Mouse (Mus musculus) yolk sac, embryonic 10.5 days (tissue): Measurements from ENCODE around the gene Kalrn.

Experiments used
- DNase-seq: peaks from one replicate; pipeline ENCODE4 v3.0.0-alpha.2; 2017; ENCODE audit warnings: low spot score

Gene Kalrn

DNA sequence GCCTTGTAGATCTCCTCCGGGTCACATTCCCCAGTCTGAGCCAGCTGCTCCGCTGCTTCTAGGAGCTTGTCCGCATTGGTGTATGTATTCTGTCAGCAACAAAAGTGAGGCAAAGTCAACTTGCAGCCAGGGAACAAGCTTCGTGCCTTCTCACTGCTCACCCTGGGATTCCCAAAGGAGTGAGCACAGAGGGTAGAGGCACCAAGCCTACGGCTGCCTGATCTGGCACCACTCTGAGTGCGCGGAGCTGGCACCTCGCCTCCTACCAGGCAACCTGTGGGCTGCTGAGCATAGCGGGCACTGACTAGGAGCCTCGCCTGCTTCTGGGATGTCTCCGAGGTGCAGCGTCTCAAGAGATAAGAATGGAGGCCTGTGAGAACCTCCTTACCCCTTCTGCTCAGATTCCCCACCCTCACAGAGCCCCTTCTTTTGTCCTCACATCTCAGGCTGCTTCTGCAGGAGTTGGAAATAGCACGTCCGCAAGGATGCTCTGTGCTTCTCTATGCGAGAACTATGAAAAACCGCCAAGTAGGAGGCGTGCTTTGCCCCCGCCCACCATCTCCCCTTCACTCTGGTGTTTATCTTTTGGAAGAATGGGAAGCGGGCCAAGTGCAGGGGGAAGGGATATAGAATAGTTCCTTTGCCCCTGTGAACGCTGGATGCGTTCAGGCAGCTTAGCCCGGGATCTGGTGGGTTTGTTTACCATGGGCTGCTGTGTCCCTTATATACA is 310.4 kb downstream of the Kalrn start:
- DNase-seq: peak; percentile 40

DNA sequence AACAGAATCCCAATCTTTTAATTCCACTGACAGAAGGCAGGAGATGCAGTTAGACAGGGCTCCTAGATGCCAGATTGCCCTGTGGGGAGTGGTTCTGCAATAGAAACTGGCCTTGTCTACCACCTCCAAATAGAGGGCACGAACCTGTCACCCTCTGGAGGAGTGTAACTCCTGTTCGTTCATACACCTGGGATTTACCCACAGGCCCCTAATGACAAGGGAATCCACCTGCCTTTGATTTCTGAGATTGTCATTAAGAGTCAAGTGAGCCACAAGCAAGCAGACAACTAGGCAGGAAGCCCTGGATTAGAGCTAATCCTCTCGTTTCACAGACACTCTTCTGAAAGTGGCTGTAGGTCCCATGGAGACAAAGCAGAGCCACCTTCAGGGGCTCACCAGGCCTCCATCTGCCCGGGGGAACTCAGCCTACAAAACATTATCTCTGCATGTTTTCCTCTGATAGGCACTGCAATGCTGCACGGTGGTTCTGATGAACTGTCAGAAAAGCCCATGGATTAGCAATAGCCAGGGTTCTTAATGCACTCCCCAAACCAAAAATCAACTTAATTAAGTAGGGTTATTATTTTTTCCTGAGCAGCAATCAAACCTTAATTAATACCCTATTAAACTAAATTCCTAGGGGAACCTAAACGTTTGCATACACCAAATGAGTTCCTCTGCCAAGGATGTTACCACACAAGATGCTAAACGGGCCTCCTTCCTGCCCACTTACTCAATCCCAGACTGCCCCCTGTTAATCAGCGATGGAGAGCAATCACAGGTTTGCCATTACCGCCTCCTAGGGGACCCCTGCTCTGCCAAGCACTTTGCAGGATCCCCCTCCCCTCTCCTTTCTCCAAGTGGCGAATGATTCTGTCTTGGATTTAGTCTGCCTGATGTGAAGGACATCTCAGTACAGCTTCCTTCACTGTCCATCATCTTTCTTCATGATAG is 312.1 kb downstream of the Kalrn start:
- DNase-seq: no peak

DNA sequence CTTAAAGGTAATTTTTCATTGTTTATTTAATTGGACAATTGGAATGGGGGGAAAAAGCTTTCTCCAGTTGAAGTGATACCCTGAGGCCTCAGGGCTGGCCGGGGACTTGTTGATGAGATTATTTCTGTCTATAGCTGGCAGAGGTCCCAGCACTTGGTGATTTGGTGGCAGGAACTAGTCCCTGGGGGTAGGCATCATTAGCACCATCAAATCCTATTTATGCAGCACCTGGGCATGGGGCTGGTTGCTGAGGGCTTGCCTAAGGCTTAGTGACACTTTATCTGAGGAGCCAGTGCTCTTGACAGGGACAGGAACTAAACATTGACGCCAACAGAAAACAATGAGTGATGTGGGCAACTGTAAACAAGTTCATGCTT is 318.7 kb downstream of the Kalrn start:
- DNase-seq: no peak

DNA sequence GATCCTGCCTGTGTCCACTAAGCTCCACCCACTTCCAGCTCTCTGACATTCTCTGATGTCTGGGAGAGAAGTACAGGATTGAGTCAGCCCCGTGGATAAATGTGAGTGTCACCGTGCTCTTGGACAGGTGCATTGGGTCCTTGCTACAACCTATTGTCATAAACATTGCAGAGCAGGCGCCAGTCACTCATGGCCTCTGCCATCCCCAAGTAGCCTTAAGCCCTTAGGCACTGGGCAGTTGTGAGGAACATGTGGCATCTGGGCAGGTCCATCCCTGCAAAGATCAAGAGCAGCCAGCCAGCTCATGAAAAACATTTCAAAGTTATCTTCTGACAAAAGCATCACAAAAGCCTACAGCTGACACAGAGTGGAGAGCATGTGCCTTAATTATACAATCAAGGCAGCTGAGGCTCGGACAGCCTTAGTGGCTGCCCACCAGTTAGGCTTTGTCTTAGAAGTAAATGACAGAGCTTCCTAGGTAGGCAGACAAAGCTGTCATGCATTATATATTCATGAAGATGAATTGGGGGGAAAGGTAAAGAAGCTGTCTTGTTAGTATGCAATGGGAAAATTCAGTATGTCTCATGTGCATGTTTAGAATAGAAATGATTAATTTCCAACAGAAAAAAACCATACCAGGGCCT is 319.2 kb downstream of the Kalrn start:
- no peak for DNase-seq

DNA sequence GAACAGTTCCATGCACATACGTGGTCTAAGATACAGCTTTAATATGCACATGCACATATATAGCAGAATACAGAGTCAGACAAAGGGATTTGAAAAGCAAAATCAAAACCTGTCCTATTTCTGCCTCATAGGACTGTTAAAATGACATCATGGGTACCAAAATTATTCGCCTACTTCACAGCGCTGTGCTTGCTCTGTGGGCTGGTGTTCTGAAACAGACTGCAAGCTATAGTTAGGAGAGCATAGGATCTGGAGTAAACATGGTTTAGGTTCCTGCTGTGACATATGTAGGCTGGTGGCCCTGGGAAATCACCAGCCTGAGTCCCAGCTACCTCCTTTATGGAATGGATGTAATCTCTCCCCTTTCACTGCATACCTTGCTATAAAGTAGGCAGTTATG is 320.7 kb downstream of the Kalrn start:
- no peak for DNase-seq

DNA sequence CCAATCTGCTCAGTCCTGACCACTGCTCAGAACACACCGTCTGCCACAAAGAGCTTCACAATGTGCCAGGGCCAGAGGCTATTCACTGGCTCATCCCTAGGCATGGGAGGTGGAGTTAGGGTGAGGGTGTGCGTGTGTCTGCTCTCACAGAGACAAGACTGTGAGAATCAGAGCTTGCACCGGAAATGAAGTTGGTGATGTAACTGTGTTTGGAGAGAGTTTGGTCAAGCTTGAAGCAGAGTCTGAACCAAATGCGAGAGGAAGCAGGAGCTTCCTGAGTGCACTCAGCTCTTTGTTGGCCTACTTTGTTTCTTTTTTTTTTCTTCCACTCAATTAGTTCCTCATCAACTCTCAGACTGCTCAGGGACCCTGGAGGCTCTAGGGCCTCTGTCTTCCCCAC is 325.1 kb downstream of the Kalrn start:
- DNase-seq: no peak

DNA sequence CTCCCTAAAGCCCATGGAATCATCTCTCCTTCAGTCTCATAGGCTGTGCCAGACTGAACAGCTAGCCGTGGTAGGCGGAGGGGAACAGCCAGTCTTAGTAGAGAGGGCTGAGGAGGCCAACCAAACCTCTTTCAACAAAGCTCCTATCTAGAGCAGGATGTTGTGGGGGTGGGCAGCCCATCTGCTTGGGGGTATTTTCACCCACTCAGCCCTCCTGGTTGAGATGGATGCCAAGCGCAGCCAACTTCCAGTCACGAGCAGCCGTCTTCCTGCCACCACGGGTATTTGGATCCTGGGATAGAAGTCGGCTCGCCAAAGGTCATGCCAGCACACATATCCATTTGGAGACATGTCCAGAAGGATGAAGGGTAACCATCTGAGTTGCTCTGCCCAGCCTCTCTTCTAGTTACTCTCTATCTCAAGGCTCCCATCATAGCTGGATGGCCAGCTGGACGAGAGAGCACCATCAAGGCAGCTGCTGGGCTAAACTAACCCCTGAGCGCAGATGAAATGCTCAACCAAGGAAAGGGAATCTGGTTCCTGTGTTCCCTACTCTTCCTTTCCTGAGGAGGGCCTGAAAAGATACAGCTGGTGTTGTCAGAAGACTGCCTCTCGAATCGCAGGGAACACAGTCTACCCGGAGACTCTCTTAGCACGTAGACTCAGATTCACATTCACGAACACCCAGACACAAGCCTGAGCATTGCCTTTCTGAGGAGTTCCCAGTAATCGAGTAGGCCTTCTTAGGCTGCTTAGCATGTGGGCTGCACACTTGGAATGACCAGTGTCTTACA is 331.2 kb downstream of the Kalrn start:
- DNase-seq: no peak

DNA sequence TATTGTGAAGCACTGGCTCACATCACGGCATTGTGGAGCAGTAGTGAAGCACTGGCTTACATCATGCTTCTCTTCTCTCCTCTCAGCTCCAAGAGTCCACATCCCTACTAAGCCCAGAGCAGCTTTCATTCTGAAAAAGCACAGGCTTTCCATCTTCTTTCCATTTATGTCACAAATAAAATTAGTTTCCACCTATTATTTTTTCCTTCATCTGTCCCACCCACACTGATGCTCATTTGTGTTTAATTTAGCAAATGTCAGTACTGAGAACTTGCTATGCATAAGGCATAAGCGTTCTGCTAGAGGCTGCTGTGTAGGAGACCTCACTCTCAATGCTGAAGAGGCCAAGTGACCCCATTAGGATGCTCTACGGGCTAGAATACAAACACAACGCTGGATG is 333.7 kb downstream of the Kalrn start:
- no peak for DNase-seq

DNA sequence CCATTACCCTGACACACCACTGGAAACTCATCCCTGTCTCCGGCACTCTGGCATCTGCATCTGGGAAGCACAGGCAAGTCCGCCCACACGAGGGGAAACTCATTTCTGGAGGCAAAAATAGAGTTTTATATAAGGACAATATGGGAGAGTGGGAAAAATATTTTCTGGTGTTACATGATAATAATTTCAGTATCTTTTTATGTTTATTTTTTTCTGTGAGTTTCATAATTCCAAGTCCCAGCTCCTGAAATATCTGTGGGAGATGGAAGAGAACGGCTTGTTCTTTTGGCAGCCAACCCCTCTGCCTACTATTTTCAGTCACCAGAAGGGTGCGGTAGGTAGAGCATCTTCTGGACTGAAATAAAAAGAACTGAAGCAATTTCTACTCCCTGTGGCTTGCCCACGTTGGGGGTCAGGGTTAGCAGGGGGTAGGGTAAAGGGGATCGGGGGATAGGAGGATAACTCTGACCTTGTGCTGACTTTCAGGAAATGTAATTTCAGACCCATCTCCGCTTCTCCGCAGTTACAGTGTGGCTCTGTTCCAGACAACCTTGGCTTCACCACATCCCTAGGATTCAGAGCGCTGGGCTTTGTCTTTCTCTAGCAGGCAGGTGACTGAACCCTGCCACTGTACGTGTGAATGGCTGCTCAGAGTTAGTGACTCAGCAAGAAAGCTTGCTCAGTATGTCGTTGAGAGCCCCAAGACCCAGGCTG is 336.3 kb downstream of the Kalrn start:
- no peak for DNase-seq

DNA sequence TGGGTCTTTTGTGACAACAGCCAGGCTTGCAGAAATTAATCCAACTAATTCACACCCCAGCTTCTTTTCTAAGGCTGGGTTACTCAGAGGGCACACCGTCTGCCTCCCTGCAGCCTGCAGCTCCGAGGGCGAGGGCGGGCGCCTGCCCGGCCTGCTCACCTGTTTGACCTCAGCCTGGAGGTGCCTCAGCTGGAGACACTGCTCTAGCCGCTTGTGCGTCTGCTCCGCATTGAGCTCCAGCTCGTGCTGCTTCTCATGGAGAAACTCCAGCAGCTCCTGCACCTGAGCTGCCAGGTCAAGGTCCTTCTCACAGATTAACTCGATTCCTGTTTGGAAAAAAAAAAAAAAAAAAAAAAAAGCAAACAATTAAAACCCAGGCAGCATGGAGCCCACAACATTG is 338.2 kb downstream of the Kalrn start:
- no peak for DNase-seq

DNA sequence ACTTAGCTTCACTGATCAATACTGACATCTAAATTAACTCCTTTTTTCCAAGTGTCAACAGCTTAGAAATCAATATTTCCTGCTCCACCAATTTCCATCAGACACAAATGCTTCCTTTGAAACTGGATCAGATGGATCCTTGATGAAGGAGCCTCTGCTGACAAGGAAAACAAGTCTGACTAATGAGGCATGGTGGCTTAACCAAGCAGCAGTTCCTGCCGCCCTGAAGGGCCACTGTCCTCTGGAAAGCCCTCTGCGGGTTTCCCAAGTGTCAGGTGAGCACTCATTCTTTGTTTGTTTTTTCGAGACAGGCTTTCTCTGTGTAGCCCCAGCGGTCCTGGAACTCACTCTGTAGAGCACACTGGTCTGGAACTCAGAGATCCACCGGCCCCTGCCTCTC is 341.4 kb downstream of the Kalrn start:
- no peak for DNase-seq

DNA sequence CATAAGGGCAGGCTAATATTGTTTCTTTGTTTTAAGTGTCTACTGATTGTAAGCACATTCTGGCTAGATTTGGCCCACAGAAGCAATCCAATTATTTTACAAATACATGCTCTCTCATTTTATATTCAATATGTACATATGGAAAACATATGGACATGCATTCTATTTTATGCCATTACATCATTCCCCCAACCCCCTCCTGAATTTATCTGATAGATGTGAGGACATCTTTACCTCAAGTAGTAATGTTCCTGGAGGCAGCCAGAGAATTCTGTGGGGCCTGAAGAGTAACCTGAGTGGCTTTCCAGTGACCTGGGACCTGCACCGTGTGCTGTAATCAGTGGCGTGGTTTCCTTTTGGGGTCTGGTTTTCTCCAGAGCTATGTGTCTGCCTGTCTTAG is 342.2 kb downstream of the Kalrn start:
- DNase-seq: no peak

DNA sequence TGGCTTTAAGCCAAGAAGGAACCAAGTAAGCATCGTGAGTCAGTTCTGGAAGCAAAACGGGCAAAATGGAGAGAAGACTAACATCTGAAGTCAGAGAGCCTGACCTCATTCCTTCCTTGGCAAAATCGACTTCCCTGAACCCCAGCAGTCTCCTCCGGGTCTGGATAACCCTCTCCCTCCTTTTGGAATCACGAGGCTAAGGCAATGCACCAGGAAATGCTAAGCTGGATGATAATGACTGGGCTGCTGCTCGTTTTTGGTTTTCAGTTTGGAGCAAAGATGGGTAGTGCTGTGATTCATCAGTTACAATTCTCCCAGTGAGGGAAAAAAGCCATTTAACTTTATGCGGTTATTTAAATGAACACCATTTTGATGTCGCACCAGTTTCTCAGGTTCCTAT is 344.0 kb downstream of the Kalrn start:
- DNase-seq: no peak

DNA sequence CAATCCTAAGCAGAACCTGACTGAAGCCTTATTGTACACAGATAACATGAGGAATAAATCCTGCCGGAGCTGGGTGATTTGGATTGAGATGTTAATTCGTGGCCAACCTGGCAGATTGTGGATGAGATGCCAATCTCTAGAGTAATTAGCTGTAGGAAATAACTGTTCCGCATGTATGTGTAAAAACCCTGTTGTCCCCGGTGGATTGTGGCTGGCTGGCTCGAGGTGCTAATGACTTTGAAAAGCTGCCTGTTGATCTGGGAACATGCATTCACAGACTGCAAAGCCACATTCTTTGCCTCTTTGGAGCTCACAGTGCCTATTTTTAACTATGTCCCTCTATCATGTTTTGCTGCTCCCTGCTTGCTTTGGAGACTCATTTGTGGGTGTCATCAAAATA is 344.7 kb downstream of the Kalrn start:
- DNase-seq: no peak

DNA sequence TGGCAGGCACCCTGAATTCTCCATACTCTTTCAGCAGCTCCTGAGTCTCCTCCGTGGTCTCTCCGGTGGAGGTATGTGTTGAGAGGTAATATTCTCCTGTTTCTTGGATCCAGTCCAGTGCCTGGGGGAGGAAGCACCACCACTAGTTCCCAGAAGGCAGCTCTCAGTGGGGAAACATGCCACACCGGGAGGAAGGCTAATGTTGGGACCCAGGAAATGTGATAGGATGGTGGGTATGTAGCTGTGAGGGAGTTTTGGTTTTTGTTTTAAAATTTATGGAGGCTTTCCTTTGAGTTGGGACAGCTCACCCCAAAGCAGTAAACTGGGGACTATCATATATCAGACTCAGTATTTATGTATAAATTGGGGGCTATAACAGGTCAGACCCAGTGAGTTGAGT is 361.2 kb downstream of the Kalrn start:
- no peak for DNase-seq

DNA sequence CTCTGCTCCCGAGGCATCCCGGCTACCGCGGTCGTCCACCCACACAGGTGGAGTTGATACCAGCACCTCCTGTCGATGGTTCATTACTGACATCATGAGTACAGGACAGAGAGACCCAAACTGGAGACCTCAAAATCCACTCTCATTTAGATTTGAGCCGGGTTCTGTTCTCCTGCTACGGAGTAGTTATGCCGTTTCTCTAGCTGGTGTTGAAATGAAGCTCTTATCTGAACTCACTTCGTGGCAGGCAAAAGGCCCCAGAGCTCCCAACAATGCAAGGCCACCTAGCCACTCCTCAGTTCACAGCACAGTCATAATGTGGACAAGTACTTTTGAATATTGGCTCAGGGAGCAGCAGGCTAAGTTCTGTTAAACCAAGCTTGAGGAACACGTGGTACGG is 362.1 kb downstream of the Kalrn start:
- peak; percentile 28 for DNase-seq

DNA sequence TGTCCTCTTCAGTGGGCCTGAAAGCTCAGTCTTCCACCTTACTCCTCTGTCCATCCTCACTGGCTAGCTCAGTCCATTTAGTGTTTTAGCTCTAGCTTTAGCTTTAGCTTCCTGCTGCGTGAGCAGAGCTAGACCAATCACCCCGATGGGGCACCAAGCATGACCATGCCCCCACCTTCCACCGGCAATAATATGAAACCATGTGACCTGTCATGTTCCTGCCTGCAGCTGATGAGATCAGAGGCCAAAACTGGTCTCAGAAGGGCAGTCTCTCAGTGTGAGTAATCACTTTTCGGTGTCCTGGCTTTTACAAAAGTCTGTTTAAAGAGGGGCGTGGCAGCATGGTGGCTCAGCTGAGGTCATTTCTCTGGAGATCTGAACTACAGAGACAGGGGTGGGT is 364.6 kb downstream of the Kalrn start:
- peak; percentile 9 for DNase-seq

DNA sequence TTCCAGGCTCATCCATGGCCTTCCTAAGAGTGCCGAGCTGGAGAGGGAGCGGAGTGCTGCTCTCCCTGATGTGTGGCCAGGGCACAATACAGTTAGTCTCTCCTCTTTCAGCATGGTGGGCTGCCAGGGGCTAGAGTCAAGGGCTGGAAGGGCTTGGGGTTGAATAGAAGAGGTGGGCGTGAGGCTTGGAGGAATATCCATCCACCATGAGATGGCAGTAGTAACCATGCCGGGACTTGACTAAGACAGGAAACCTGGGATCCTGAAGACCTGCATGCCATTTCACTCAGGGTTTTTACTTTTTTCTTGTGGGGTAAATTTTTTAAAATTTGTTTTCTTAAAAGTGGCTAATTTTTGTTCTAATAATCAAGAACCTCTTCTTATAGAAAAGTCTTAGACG is 365.4 kb downstream of the Kalrn start:
- no peak for DNase-seq

DNA sequence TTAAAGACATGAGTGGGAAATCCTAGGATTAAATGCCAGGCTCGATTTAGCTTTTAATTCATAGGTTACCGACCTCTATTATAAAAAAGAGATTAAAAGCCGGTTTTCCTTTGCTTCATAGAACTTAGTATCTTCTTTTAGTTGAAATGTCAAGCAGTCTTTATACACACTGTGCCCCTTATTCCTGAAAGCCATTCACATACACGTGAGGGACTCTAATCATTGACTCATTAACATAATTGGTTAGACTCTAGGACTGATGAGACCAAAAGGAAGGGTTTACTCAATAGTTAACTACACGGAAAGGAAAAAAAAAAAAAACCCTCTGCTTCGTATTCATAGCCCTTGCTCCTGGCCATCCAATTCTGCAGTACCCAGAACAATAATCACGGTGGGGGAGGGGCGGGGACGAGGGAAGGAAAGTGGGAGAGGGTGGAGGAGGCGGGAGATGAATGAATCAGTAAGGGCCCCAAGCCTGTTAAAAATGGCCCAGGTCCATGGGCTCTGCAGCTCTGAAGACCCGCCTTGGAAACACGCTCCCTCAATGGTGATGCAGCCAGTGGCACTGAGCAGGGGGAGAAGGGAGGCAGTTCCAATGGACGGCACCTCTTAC is 368.7 kb downstream of the Kalrn start:
- DNase-seq: no peak

DNA sequence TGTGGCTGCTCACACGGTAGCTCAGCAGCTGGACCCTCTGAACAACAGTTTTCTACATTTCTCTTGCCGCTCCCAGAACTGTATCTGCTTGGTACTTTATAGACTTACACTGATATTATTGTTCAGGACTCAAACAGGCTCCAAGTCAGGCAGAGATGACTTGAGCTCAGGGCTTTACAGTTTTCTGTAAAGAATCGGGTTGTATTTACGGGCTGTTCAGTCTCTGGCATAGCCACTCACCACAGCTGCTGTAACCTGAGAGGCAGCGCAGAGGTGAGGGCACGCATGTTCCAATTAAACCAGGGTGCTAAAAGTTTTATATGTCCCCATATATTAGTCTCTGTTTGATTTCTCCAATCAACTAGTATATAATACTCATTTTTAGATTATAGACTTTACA is 373.8 kb downstream of the Kalrn start:
- DNase-seq: no peak
